Comparison of ENCODE assay signal across 10 mouse cellular contexts in genomic region chr2:57301539-57301938, GRCm38 (mm10).
A peak's percentile ranks its signal among the peaks of the same experiment; 100 is the strongest.
DNase-seq lines count a peak whose midpoint lies in the region; ATAC-seq and TF ChIP-seq lines count a peak whose summit lies in the region.
"Had no signal": no experiment of that assay in that cellular context is flagged by ENCODE, and none has a peak within 500 bp of the region (broad histone marks: within the 10 kb centered on the region; RNA-seq: fewer than 3 reads in every experiment).

No protein-coding gene starts in this region.

- no peak overlapping the region for H3K4me2 ChIP-seq in hindbrain, embryonic 14.5 days (replicated peaks)

- peak; percentile 48; the same call in 1 of the 2 replicates for ATAC-seq in hindbrain, embryonic 14.5 days (ENCODE audit: low FRiP score)
- ATAC-seq in Patski = peak; percentile 89

- no peak overlapping the region for H3K9ac ChIP-seq in hindbrain, embryonic 14.5 days

- no peaks in the 10 kb centered on the region for H3K36me3 ChIP-seq in hindbrain, embryonic 14.5 days (replicated peaks; ENCODE audit: control insufficient read depth, insufficient read depth)
- H3K36me3 ChIP-seq in hindbrain, embryonic 10.5 days = peaks cover 2% of the 10 kb centered on the region; the same call in 1 of the 2 replicates

- in situ Hi-C loops in Patski (cut with MboI; ENCODE audit: low pct_unique_long_range_greater_than_20kb) = no loop called here

- CTCF ChIA-PET in Patski (lab: Charles Lee) = no interaction called here

- peaks cover 13% of the 10 kb centered on the region; the same call in 1 of the 2 replicates for H3K4me1 ChIP-seq in hindbrain, embryonic 14.5 days (replicated peaks; ENCODE audit: control insufficient read depth, insufficient read depth, low read length)
- peaks cover 5% of the 10 kb centered on the region for H3K4me1 ChIP-seq in hindbrain, embryonic 10.5 days (replicated peaks)

- no peaks in the 10 kb centered on the region for H3K9me3 ChIP-seq in hindbrain, embryonic 14.5 days (ENCODE audit: control insufficient read depth, low read length)
- H3K9me3 ChIP-seq in hindbrain, embryonic 10.5 days = no peaks in the 10 kb centered on the region
- H3K9me3 ChIP-seq: G1E had no signal

- no peak for DNase-seq in hindbrain, embryonic 14.5 days (ENCODE audit: low spot score)
- DNase-seq in hindbrain, embryonic 10.5 days (ENCODE audit: low spot score) = no peak
- DNase-seq in Patski (ENCODE audit: low read depth, low spot score) = peak; percentile 34
- peak; percentile 65 for DNase-seq in gastrocnemius, postnatal 25 days
- peak; percentile 34 to 59 for DNase-seq in kidney, postnatal 36 days
- no peak for DNase-seq in right cerebral cortex, adult 18-20 months
- DNase-seq in spleen, adult 12 weeks (ENCODE audit: low spot score) = no peak
- DNase-seq in left cerebral cortex, postnatal 4 days = no peak

- H3K27me3 ChIP-seq in hindbrain, embryonic 14.5 days (ENCODE audit: control insufficient read depth, insufficient read depth, low read length) = no peaks in the 10 kb centered on the region
- no peaks in the 10 kb centered on the region for H3K27me3 ChIP-seq in hindbrain, embryonic 10.5 days (ENCODE audit: insufficient read depth, poor library complexity, severe bottlenecking)
- H3K27me3 ChIP-seq in Patski = no peaks in the 10 kb centered on the region

- 64% methylated on average over 3 of the region's 3 CpGs for WGBS in hindbrain, embryonic 14.5 days
- 49% methylated on average over 3 of the region's 3 CpGs for WGBS in hindbrain, embryonic 10.5 days

- TF ChIP-seq CTCF in Patski (IDR thresholded peaks at IDR 0.05) = no peak

- POLR2A ChIA-PET in Patski (lab: Charles Lee) = no interaction called here

- H3K4me3 ChIP-seq in hindbrain, embryonic 14.5 days (replicated peaks; ENCODE audit: low read length) = no peak overlapping the region
- H3K4me3 ChIP-seq in hindbrain, embryonic 10.5 days = no peak overlapping the region

- H3K27ac ChIP-seq in hindbrain, embryonic 14.5 days = no peak overlapping the region
- H3K27ac ChIP-seq in hindbrain, embryonic 10.5 days = no peak overlapping the region
- H3K27ac ChIP-seq: macrophage had no signal

- intact Hi-C loops in left cerebral cortex, postnatal 4 days (cut with DNase I) = no loop called here

Comparison
In these comparisons a context has a peak if more than half of its experiments do, and no peak if none do; other contexts are left out.
1. DNase-seq: peak in Patski (single experiment), gastrocnemius, postnatal 25 days (single experiment) and kidney, postnatal 36 days (2 of 2); none in hindbrain, embryonic 14.5 days (single experiment), hindbrain, embryonic 10.5 days (single experiment), right cerebral cortex, adult 18-20 months (single experiment), spleen, adult 12 weeks (single experiment) and left cerebral cortex, postnatal 4 days (single experiment).